Mouse (Mus musculus): ENCODE measurements at regions not wholly inside any gene's neighbourhood (a gene's known extent, or its start where the extent isn't known, plus 50 kb on each side); places are given as distances from the start of the nearest gene placed in this dataset.
A peak's percentile ranks its signal among the peaks of the same experiment; 100 is the strongest.

- DNase-seq: peak in 1 of 2 experiments; percentile 17
Measured at GRCm38 (mm10) chr12:23026976-23027375, 753.1 kb downstream of the Gm10330 start.

GRCm38 (mm10) chr12:23023556-23023955, 756.5 kb downstream of the Gm10330 start:
- peak; percentile 10 to 32 for DNase-seq

- DNase-seq: peak; percentile 54 to 64
Measured at GRCm38 (mm10) chr12:23010199-23010598, 769.9 kb downstream of the Gm10330 start.

DNA sequence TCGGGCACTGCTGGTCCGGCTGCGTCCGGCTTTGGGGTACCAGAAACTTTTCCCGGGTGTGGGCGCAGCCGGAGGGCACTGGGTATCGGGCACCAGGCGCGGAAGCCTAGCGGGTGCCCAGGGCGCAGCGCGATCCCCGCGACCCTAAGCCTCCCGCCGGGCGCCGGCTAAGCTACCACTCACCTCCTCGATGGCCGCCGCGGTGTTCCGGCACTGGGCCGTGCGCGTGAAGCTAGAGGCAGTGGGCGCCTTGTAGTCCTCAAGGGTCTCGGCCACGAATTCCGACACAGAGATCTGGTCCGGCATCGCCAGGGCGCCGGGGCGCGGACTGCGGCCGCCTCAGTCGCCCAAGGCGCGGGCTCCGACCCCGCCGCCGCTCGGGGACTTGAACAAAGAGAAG, 770.4 kb downstream of the Gm10330 start:
- peak in 1 of 2 experiments; percentile 4 for DNase-seq
